Mouse (Mus musculus) retina, postnatal 1 day (tissue): ENCODE data around the gene Garem2.
A peak's percentile ranks its signal among the peaks of the same experiment; 100 is the strongest.

Experiments
- DNase-seq: peaks from one replicate; pipeline ENCODE4 v3.0.0-alpha.2; 2012

Garem2 gene

GRCm38 (mm10) chr5:30112533-30113068, 7.6 kb downstream of the Garem2 start:
- no peak for DNase-seq

DNA sequence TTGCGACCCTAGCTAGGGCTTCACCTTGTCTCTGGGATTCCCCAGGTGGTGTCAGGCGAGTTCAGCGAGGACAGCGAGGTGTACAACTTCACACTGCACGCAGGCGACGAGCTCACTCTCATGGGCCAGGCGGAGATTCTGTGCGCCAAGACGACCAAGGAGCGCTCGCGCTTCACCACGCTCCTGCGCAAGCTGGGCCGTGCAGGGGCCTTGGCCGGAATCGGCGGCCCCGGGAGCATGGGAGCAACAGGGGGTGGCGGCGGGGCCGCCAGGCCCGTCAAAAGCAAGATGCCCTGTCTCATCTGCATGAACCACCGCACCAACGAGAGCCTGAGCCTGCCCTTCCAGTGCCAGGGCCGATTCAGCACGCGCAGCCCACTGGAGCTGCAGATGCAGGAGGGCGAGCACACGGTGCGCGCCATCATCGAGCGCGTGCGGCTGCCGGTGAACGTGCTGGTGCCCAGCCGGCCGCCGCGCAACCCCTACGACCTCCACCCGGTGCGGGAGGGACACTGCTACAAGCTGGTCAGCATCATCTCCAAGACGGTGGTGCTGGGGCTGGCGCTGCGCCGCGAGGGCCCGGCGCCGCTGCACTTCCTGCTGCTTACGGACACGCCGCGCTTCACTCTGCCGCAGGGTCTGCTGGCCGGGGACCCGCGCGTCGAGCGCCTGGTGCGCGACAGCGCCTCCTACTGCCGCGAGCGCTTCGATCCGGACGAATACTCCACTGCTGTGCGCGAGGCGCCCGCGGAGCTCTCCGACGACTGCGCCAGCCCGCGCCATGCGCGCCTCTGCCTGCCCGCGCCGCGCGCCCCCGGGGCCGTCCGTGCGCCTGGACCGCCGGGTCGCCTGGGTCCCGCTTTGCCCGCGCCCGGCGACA, 9.2 kb downstream of the Garem2 start:
- DNase-seq = peak; percentile 92

GRCm38 (mm10) chr5:30114761-30115140, 9.8 kb downstream of the Garem2 start:
- no peak for DNase-seq

DNA sequence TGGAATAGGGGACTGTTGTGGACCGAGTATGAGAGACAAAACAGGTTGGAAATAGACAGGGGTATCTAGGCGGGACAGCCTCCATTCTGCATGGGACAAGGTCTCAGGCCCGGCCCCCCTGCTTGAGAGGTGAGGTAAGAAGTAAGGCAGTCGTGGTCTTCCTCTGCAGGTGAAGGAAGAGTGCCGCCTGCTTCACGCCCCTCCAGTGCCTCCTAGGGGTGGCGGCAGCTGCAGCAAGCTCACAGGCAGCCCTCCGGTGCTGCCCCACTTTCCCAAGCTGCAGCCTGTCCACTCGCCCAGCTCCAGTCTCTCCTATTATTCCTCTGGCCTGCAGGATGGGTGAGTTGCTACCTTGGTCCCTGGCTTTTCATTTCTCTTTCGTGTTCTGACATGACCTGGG, 10.8 kb downstream of the Garem2 start:
- peak; percentile 34 for DNase-seq

DNA sequence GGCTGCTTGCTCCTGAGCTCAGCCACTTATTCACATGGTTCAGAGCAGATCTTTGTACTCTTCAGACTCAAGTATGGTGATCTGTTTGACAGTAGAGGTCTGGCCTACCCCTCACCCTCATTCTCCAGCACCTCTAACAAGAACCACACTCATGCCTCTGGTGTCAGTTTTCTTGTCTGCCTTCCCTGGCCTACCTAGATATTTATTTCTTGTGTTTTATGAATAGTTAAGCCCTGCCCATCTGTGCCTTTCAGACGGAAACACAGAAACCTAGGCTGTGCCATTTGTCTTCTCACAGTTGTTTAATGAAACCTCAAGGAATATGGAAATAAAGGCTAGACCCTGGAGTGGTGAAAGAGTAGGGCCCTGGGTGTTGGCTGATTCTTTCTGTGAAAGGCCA, 13.1 kb downstream of the Garem2 start:
- DNase-seq = no peak

GRCm38 (mm10) chr5:30119163-30119562, 14.2 kb downstream of the Garem2 start:
- no peak for DNase-seq

DNA sequence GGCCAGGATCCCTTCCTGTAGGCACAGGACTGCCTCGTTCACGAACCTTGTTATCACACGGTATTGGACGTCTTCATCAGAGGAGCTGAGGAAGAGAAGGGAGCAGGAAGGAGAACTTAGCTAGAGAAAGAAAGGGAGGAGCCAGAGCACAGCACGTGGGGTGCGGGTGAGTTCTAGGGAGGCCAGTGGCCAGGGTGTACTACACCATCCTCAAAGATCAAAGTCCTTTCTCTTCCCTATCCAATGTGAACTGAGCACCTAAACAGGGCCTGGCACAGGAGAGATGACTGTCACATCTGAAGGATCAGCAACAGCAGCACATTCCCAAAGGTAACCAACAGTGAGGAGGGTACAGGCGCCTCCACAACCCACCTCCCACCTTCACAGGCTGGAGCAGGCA, 15.1 kb downstream of the Garem2 start:
- DNase-seq = no peak

DNA sequence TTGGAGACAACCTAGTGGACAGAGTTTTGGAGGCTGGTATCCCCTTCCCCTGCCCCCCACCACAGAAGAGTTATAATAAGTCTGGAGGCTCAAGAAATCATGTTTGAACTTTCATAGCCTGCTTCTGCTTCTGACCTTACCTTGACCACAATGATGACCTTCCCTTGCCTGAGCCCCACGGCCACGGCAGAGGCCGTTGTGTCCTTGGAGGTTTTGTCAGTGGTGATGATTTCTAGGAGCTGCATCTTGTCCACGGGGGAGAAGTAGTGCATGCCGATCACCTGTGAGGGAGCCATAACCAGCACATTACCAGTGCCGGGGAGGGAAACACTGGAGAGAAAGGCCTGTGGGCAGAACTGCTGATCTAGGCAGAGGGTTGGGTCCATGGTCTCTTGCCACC, 17.5 kb downstream of the Garem2 start:
- no peak for DNase-seq

- peak; percentile 72 for DNase-seq
Measured at GRCm38 (mm10) chr5:30125587-30125986, 20.6 kb downstream of the Garem2 start.

- no peak for DNase-seq
Measured at GRCm38 (mm10) chr5:30126756-30127155, 21.8 kb downstream of the Garem2 start.

DNA sequence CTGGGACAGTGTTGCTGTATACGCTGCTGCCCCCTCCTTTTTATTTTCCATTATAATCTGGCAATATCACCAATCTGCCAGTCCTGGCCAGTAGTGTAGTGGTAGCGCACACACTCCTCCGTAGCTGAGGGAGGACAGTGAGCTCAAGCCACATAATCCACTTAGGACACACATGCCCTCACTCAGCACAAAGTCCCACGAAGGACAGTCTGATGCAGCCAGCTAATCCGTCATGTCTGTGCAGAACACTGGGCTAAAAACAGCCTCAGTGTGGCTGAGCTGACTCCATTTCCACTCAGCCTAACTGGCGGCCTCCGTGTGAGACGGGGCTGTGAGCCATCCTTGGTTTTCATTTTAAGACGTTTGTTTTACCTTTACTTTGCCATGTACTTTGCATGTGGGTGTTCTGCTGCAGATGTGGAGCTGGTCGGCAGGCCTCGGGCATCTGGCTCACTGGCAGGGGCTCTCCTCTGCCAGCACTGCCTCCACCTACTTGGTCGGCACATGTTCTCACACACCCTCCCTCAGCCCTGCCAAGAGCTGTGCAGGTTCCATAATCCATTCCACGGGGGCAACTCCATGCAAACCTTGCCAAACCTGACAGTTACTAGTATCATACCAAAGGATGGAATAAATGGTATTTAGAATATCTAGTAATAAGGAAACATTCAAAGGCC, 23.1 kb downstream of the Garem2 start:
- DNase-seq = peak; percentile 59

- no peak for DNase-seq
Measured at GRCm38 (mm10) chr5:30128680-30129079, 23.7 kb downstream of the Garem2 start.

DNA sequence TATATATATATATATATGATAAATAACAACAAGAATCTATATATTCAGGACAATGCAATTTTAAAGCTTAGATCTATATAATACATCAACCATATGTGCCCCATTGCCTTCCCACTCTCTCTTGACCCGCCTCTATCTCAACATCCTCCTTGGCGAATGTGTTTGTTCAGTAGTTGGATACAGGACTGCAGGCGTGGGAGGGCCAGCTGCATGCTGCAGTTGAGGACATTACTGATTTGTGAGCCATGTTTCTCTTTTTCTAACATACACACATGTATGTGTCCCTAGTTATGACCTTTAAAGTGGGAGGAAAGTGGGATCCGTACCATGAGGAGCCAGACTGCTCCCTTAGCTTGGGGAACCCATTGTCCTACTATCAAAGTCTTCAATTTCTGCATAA, 26.3 kb downstream of the Garem2 start:
- DNase-seq = no peak

DNA sequence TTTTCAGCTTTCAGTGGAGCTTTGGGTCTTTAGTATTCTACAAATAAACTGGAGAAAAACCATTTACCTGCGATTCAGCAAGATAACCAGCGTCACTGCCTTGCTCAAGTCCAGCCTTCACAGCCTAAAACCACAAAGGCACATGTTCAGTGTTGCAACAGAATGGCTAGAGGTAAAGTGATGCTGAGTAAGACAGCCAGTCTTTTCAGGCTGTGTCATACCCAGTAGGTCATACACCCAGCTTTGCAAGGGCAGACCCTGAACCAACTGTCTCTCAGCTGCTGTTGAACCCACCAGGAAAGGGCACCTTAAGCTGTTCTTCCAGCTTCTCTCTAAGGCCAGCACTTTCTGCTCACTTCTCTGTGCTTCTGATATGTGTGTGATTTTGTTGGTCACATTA, 27.2 kb downstream of the Garem2 start:
- no peak for DNase-seq

DNA sequence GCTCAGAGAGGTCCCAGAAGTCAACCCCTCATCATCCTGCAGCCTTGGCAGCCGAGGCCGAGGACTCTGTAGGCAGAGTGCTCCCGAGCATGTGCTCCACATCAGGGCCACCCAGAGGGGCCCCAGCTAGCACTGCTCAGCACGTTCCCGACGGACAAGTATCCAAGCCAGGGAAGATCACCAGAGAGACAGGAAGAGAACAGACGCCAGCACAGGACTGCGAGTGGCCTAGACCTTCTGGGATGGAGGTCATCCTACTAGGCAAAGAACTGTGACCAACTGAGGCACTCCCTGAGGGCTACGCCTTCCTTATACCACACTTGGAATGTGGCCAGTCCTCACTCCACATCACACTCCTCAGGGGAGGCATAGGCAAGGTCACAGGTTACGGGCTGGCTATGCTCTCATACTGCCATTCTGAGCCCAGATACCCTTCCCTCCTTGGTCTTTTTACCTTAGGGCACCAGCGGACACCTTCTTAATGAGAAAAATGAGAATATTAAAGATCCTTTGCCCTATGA, 30.8 kb downstream of the Garem2 start:
- DNase-seq = no peak

DNA sequence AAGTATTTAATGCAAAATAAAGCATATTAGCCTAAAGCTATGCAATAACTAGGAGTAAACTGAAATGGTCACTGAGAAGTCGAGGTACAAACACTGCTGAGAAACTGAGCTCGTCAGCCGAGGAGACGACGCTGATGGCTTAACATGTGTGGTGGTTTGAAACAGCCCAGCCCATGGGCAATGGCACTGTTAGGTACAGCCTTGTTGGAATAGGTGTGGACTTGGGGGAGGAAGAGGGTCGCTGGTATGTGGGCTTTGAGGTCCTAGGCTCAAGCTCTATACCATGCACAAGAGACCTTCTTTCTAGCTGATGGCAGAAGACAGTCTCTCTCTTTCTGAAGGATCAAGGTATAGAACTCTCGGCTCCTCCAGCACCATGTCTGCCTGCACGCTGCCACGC, 32.3 kb downstream of the Garem2 start:
- DNase-seq = no peak

DNA sequence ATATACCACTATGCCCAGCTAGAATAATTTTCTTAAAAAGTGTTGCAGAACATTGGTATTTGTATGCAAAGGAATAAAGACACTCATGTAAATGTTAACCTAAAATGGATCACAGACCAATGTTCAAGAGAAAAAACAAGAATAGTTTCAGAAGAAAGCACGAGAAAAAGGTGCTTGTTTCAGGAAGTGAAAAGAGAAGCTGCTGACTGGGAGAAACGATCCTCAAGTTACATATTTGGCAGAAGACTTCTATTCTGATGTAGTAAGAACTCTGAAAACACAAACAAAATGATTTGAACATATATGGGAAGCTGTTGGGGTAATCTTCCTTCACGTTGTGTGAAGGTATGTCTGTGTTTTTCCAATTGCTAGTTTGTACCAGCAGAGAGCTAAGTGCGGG, 33.2 kb downstream of the Garem2 start:
- no peak for DNase-seq

- DNase-seq = no peak
Measured at GRCm38 (mm10) chr5:30146526-30146925, 41.6 kb downstream of the Garem2 start.

DNA sequence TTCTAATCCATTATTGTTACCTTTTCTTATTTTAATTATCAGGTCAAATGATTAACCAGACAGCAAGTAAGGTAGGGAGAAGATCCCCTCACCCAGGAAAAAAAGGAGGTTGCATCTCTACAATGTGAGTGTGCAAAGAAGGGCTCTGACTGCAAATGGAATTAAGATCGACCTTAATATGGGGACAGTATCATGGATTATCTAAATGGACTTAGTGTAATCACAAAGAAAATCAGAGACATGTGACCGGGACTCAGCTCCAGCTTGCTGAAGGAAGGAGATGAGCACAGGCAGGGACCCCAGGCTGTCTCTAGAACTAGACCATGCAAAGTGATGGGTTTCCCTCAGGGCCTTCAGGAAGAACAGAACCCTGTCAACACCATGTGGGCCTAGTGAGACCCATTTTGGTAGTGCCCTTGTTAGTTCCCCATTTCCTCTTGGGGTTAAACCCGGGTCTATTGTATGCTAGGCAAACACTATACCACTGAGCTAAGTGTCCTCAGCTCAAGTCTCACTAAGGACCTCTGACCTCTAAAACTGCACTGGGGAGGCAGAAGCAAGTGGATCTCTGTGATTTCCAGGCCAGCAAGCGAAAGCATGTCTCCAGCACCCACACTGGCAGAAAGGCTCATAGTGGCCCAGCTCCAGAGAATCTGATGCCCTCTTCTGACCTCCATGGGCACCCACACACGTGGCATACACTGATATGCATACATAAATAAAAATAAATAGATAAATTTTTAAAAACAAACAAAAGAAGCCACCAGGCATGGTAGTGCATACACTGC, 43.4 kb downstream of the Garem2 start:
- DNase-seq = peak; percentile 70

DNA sequence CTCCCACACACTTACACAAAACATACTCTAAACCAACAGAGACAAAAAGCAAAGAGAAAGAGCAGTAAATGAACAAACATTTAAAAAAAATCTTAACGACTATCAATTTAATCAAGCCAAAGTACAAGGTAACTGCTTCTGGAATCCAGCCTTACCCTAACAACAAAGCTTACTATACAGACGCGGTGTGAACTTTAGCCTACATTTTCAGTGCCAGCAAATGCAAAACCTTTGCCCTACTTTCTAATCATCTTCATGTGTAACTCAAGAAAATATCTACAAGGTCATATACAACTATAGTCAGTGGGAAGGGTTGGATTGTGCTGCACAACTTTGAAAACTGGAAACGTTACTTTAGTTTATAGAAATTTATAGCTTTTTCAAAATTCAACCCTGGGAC, 47.0 kb downstream of the Garem2 start:
- DNase-seq = no peak

DNA sequence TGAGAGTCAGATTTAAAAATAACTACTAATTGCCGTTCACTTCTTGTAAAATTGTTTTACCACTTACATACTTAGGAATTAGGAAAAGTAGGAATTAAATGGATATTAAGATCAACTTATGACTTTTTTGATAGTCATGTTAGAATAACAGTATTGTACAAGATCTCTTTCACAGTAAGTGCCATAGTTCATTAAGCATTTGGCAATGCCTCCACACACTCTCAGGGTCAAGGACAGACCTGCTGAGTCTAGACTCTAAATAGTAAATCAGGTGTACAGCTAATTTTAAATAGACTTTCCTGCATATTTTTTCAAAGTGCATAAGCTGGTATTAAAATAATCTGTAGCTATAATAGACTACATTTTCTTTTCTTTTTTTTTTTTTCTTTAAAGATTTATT, 47.5 kb downstream of the Garem2 start:
- no peak for DNase-seq

- no peak for DNase-seq
Measured at GRCm38 (mm10) chr5:30153222-30153621, 48.3 kb downstream of the Garem2 start.

DNA sequence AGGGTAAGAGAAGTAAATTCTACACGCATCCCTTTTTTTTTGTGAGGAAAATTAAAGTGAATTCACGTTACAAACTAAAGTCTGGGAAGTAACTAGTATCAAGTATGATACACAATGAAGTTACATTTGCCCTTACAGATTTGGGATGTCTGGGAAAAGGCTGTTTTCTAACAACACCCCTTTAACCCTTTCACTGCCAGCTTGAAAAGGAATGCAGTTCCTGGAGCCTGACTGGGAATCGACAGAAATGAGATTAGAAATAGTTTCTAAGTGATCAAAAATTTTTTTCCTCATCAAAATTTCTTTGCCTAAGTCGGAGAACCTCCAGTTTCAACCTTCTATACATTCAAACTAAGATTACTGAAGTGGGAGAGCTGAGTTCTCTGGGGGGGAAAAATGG, 49.1 kb downstream of the Garem2 start:
- peak; percentile 35 for DNase-seq
